Mouse (Mus musculus): ENCODE data around the gene Sash1. TPM values are rescaled to one million over a fixed set of nuclear protein-coding genes. Genes with fewer than 3 reads are reported as not detected.

Gene Sash1
- total RNA-seq, 4 experiments from 2014 or later: 24.4 to 37.2 (median 27.9) TPM

- no peak for DNase-seq
Measured at GRCm38 (mm10) chr10:8787221-8787620, 98.6 kb downstream of the Sash1 start.

GRCm38 (mm10) chr10:8785451-8786145 is 100.3 kb downstream of the Sash1 start:
- DNase-seq: no peak

- DNase-seq: no peak
Measured at GRCm38 (mm10) chr10:8781876-8782372, 103.9 kb downstream of the Sash1 start.

GRCm38 (mm10) chr10:8779842-8780241 is 106.0 kb downstream of the Sash1 start:
- no peak for DNase-seq

- no peak for DNase-seq
Measured at GRCm38 (mm10) chr10:8778845-8779244, 107.0 kb downstream of the Sash1 start.

GRCm38 (mm10) chr10:8777552-8778253 is 108.2 kb downstream of the Sash1 start:
- DNase-seq: no peak

GRCm38 (mm10) chr10:8776791-8777190 is 109.1 kb downstream of the Sash1 start:
- peak; percentile 57 for DNase-seq

DNA sequence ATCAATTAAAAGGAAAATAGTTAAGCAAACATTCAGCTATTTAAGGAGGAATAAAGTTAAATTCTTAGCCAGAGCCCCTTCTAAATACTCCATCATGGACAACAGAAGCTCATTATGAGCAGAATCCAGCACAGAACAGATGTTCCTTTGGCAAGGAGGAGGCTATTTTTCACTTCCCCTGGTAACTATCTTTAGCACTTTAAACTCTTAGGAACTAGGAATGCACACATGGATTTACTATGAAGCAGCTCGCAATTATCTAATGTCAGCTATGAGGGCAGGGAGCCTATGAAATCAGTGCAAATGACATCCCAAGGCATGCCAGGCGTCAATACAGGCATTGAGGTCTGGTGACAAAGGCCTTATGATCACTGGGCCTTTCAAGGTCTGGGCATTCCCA is 110.1 kb downstream of the Sash1 start:
- DNase-seq: no peak

DNA sequence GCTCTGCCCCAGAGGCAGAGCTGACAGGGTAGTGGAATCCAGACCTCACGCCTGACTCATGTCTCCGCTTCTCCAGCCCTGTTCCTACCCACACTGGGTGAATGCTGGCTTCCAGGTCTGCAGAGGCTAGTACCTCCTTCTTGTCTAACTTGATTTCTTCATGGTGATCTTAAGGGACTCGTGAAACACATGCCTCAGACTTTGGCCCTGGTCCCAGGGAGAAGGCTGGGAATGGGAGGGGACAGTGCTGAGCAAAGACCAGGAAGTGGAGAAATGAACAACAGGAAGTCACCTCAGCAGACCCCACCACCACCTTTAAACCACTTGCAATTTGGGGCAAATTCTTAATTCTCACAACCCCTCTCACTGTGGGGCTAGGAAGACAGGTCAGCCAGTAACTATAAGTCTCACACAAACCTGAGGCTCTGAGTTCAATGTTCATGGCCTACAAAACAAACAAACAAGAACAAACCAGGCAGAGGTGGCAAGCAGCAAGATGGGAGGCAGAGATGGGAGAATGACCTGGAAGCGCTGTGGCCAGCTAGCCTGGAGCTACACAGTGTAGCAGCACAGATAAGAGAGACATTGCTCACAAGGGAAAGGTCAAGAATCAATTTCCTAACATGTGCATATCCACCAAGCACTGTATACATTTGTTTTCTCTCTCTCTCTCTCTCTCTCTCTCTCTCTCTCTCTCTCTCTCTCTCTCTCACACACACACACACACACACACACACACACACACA is 113.2 kb downstream of the Sash1 start:
- DNase-seq: peak; percentile 53

DNA sequence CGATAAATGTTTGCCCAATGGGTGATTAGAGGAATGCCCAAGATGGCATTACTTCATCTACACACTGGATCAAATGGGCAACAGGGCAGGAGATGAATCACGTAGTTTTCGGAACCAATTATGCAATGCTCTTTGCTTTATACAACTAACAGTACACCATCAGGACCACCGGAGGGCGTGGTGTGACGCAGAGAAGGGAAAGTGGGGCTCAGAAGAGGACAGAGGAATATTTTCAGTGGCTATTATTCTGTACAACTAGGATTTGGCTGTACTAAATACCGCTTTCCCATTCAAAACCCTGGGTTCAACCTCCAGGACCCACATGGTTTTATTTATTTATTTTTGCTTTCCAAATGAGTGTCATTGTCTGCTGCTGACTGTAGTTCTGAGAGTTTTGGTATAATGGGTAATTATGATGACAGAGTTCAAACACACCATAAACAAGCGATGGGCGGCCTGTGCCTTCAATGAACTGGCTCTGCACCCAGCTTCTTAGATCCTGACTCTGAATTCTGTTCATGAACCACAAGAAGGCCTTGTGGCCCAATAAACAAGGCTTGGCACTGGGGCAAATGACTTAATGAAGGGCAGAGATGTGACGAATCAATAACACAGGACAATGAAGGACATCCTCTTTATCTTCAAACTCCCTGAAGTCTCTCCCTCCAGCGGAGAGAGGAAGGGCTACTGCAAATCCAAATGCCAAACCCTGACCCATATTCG is 114.8 kb downstream of the Sash1 start:
- peak; percentile 70 for DNase-seq

GRCm38 (mm10) chr10:8768654-8769053 is 117.2 kb downstream of the Sash1 start:
- peak; percentile 45 for DNase-seq

GRCm38 (mm10) chr10:8767381-8767780 is 118.5 kb downstream of the Sash1 start:
- DNase-seq: no peak

- DNase-seq: no peak
Measured at GRCm38 (mm10) chr10:8765922-8766522, 119.8 kb downstream of the Sash1 start.

- DNase-seq: no peak
Measured at GRCm38 (mm10) chr10:8762771-8763170, 123.1 kb downstream of the Sash1 start.

DNA sequence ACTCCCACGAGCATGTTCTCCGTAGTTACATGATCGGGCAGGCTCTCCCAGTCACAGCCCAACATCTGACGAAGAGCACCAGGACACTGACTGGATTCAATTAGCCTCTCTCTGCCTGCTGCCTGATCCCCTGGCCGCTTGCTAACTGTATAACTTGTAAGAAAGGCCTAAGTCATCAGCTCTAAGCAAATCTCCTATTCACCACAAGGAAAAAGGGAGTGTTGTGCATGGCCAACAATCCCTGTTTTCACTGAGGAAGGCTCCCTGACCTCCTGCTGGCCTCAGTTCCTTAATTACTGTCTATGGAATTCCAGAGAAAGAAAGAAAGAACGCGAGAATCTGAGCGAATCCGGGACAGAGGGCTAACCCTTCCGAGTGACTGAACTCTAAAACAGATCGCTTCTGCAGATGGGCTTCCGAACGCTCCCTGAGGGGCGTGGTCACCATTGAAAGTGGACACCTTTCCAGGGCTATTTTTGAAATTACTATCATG is 123.6 kb downstream of the Sash1 start:
- no peak for DNase-seq

DNA sequence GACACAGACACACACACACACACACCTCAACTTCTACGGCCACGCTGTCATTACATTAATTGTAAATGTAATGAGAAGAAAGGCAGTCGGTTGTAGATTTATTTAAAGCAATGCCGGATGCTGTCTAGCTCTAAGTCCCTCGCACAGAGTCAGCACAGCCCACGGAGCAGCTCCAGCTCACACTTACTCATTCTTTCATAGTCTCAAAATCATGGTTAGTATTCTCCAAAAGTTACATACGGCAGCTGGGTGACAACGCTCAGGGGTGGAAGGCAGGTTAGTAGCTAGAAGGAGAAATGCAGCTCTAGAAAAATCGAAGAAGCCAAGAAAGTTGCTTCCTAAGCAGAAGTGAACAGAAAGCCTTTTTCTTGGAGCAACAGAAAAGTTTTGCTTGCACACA is 124.2 kb downstream of the Sash1 start:
- no peak for DNase-seq

DNA sequence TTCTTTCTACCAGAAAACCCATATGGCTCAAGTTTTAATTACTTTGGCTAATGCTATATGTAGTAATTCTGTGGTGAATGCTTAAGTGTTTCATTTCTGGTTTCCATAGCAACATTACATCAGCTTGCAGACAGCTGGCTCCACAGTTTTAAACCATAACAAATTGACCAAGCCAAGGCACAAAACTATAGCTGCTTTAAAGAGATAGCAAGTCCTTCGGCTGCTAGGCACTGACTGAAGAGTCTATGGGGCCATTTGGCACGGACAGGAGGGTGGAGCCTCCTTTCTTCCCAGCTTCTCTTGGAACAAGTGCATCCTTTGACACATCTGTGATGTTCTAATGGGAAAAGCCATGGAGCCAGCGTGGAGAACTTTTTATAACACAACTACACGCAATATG is 125.3 kb downstream of the Sash1 start:
- DNase-seq: no peak

- DNase-seq: no peak
Measured at GRCm38 (mm10) chr10:8759228-8759627, 126.6 kb downstream of the Sash1 start.

DNA sequence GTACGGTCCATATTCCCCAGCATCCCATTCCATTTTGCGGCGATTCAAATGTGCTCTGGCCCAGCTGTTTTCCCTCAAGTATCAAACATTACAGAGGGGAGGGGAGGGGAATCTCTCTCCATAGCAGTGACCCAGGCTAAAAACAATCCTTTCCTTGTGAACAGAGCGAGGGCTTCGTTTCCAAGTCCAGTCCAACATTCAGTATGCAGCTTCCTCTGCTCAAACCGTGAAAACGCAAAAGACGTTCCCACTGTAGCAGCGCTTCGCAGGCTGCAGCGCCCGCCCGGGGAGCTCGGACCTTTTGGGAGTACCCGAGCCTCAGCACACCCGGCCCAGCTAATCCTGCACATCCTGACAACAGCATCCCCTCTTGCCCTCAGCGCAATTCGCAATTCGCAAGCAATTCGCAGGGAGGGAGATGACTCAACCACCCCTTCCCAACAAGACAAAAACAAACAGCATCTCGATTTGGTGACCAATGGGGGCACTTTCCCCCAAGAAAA is 128.4 kb downstream of the Sash1 start:
- no peak for DNase-seq

GRCm38 (mm10) chr10:8756604-8757354 is 129.1 kb downstream of the Sash1 start:
- DNase-seq: no peak

DNA sequence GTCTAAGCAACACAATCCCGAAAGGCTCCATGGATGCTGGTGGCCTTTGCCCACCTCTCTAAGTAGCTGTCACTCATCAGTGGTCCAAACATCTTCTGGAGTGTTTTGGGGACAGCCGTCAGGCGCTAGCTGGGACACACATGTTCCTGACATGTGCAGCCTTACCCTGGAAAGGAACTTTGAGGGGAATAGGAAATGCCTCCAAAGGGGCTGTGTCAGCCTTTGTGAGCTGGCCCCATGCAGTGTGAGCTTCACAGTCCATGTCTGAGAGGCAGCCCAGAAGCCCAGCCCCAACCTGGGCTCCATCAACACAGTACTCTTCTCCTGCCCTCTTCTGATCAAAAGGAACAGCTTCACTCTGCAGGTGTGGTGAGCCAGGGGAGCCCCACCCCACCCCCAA is 132.5 kb downstream of the Sash1 start:
- DNase-seq: no peak
